Mouse (Mus musculus) small intestine, adult 2 months (tissue): ENCODE measurements around the gene Ahsg. TPM values are rescaled to one million over a fixed set of nuclear protein-coding genes. Genes with fewer than 3 reads are reported as not detected.

Experiments used
- H3K27ac ChIP-seq: fragments of 200-500 bp; 2 replicates; pipeline ENCODE4 v1.5.1; 2012; ENCODE audit warnings: low read depth, low read length, control low read depth, inconsistent platforms; ENCODE audit not compliant: insufficient read depth
- H3K27me3 ChIP-seq: fragments of 200-500 bp; 2 replicates; pipeline ENCODE4 v1.6.1; 2012; ENCODE audit warnings: mild to moderate bottlenecking, moderate library complexity, low read length, inconsistent platforms; ENCODE audit not compliant: control insufficient read depth, insufficient read depth
- H3K36me3 ChIP-seq: fragments of 200-500 bp; 2 replicates; pipeline ENCODE4 v1.6.1; 2012; ENCODE audit warnings: mild to moderate bottlenecking, low read length, control low read depth, inconsistent platforms; ENCODE audit not compliant: control insufficient read depth, insufficient read depth
- H3K4me1 ChIP-seq: fragments of 200-500 bp; 2 replicates; pipeline ENCODE4 v1.6.1; 2012; ENCODE audit warnings: low read length, inconsistent platforms, mixed read lengths; ENCODE audit not compliant: control insufficient read depth, insufficient read depth, insufficient read length
- H3K4me3 ChIP-seq: fragments of 200-500 bp; 2 replicates; pipeline ENCODE4 v1.5.1; 2012; ENCODE audit warnings: low read depth, mild to moderate bottlenecking, control low read depth, inconsistent platforms, low read length, moderate library complexity
- CTCF ChIP-seq: fragments of 200-500 bp; IDR thresholded peaks from 2 replicates; pipeline ENCODE4 v1.5.1; 2012; ENCODE audit warnings: low read depth, mild to moderate bottlenecking, control low read depth, inconsistent platforms, low read length, moderate library complexity, mixed read lengths; ENCODE audit not compliant: insufficient replicate concordance, insufficient read length; ENCODE audit errors: extremely low read depth
- POLR2A ChIP-seq: fragments of 200-500 bp; IDR thresholded peaks from 2 replicates; pipeline ENCODE4 v1.6.1; 2012; ENCODE audit warnings: low read depth, mild to moderate bottlenecking, control low read depth, inconsistent platforms, low read length, moderate library complexity
- WGBS: fragments of 180-500 bp; shearing (Covaris S2); methylation state at CpG from one replicate; pipeline ENCODE4 v1.1.7; 2018; 5-methylcytosine and 5-hydroxymethylcytosine counted together
- polyA plus RNA-seq: library from polyadenylated mRNA; depleted of rRNA; stranded (reverse); fragments of >200 nt; gene quantifications from 2 replicates; pipeline ENCODE4 v1.2.3, GENCODE M21; 2012; rRNA removed

The Ahsg gene
- polyA plus RNA-seq = 0.11 TPM in 1 of 2 replicates, not detected in the other

DNA sequence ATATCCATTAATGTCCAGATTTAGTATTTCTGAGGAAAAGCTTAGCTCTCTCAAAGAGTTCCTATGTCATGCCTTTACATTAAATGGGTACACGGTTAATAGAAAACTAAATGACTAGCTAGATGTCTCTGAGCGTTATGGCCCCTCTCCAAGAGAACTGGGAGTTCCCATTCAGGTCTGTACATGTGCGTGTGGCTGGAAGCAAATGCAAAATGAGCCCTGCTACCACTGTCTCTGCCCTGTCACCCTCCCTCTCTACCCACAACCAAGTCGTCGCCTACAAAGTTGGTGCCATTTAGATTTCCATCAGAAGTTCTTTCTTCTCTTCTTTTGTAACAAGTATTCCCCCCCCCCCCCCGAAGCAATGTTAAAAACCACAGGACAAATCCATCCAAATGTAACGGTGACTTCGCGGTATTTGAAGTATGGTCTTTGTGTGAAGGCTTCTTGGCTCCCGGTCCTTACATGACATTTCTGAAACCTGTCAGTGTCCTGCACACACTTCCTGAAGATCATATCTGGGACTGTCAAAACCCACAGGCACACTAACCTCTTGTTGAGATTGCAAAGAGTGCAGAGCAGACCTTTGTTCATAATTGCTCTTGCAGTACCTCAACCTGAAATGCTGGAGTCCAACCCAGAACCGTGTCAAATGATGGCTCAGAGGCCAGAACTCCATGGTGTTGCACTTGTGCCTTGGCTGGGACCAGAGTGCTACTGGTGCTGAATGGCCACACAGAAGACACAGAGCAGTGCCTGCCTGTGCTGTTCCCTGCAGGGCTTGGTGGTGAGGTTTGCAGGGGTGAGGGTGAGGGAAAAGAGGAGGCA is at the start of gene Ahsg:
TSS of gene Ahsg (plus strand) at position 595 of the 828 bp plus-strand sequence.
- 74% methylated on average over 11 of the region's 11 CpGs for WGBS

DNA sequence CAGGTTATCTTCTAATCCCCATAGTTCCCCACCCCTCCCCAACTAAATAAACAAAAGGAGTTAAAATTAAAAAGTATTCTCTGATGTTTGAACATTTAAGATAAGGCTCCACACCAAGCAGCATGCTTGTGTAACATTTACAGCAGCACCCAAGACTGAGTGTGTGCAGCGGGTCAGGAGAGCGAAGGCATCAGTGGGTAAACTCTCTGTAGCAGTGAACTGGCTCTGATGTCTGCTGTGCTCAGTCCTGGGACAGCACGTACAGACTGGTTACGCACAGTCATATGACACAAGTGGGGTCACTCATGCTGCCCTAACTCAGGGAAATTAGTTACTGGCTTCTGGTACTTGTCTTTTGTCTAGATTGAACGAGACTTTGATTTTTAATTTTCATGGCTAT is 48.2 kb upstream of the Ahsg start:
- WGBS = 84% methylated on average over 5 of the region's 5 CpGs
- H3K36me3 ChIP-seq = peaks cover 24% of the 10 kb centered on the region

More for the DNA sequence above, at the start of gene Ahsg:
- no peaks in the 10 kb centered on the region for H3K4me1 ChIP-seq
- no peak within 1 kb of the TSS for H3K4me3 ChIP-seq
- no peaks in the 10 kb centered on the region for H3K27me3 ChIP-seq
- no peak within 1 kb of the TSS for H3K27ac ChIP-seq
- H3K36me3 ChIP-seq = no peaks in the 10 kb centered on the region
- TF ChIP-seq POLR2A (no peak), CTCF (no peak)

DNA sequence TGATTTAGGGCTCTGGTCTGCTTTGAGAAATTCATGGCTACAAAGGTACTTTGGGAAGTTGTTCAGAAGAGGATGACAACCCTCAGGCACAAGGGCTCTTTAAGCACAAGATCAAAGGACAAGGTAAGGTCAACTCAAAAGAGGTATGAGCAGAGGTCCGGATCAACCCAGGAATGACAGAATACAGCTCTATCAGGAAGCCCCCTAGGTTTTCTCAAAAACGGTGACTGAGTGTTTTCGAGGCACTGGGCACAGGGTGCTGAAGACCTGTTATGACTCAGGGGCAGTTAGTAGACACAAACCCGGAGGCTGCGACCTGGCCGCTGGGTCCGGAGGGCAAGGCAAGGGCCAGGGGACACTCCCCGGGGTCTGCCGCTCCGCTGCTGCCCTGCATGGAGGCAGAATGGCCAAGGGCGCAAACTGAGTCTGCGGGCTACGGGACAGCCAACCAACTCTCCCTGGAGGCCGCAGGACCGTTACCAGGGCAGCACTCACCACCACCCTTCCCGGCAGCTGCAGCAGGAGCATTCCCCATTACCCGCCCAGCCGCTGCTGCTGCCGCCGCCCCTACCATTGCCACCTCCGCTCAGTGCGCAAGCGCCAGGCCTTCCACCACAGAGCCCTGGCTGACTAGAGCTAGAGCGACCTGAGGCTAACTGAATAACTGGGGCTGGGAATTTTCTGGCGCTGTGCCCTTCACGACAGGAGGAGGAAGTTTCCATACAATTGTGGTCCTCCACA is 46.8 kb upstream of the Ahsg start:
- WGBS = 5% methylated on average over 26 of the region's 26 CpGs
- H3K4me3 ChIP-seq = peak overlapping the region; percentile 67
- H3K36me3 ChIP-seq = peaks cover 16% of the 10 kb centered on the region
- H3K27me3 ChIP-seq = no peaks in the 10 kb centered on the region
- TF ChIP-seq POLR2A = 0 out of 2 replicates have a peak, but pooled peaks have one; percentile 21
- no peak for TF ChIP-seq CTCF
- peak overlapping the region; percentile 19 for H3K27ac ChIP-seq
- peaks cover 7% of the 10 kb centered on the region for H3K4me1 ChIP-seq

More for the DNA sequence above, 48.2 kb upstream of the Ahsg start:
- Histone ChIP-seq H3K4me1 (peaks cover 7% of the 10 kb centered on the region), H3K27ac (no peak overlapping the region), H3K4me3 (no peak overlapping the region), H3K27me3 (no peaks in the 10 kb centered on the region)
- no peak for TF ChIP-seq POLR2A
- no peak for TF ChIP-seq CTCF

DNA sequence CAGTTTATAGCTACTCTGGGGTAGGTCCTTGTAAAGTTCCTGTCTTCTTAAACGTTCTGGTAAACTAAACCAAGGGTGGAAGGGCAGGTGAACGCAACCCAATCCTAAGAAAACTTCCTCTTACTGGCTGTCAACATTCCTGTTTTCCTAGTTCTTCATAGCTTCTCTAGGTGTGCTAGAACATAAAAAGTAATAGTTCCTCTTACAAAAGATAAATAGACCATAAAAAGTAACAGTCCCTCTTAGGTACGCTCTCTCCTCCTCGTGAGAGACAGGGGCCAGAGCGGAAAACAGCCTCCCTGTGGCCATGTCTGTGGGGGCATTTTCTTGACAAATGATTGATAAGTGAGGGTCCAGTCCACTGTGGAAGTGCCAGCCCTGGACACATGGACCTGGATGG is 46.2 kb upstream of the Ahsg start:
- H3K27me3 ChIP-seq = no peaks in the 10 kb centered on the region
- no peak overlapping the region for H3K4me3 ChIP-seq
- peaks cover 7% of the 10 kb centered on the region for H3K4me1 ChIP-seq
- H3K27ac ChIP-seq = peak overlapping the region; percentile 17; the same call in 1 of the 2 replicates
- H3K36me3 ChIP-seq = peaks cover 13% of the 10 kb centered on the region
- TF ChIP-seq CTCF = no peak
- no peak for TF ChIP-seq POLR2A
- WGBS = 16% methylated on average over 5 of the region's 5 CpGs

DNA sequence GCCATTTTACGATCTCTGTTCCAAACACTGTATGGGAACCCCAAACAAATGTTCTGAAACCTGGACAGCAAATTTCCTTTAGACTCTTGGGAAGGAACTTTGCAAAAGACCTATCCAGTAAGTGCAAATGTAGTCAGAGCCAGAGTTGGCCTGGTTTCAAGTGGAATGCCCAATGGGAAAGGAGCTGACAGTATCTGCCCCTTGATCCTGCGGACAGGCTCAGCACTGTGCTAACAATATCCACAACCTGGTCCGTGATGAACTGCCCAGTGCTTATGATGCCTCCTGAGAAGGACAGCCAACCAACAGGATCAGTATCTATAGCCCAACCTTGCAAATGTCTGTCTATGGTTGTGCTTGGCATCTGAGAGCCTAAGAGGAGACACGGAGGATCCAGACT is 45.6 kb upstream of the Ahsg start:
- TF ChIP-seq POLR2A (no peak), CTCF (no peak)
- Histone ChIP-seq H3K27me3 (no peaks in the 10 kb centered on the region), H3K4me3 (no peak overlapping the region), H3K27ac (no peak overlapping the region), H3K36me3 (peaks cover 8% of the 10 kb centered on the region), H3K4me1 (peaks cover 7% of the 10 kb centered on the region)
- 61% methylated on average over 4 of the region's 4 CpGs for WGBS

DNA sequence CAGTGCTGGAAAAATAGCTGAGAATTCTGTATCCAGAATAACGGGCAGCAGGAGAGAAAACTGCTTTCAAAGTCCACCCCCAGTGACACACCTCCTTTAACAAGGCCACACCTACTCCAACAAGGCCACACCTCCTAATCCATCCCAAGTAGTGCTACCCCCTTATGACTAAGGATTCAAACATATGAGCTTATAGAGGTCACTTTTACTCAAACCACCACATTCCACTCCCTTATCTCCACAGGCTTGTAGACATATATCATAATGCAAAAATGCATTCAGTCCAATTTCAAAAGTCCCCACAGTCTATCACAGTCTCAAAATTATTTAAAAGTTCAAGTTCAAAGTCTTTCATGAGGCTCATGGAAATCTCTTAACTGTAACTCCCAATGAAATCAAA is 43.4 kb upstream of the Ahsg start:
- Histone ChIP-seq H3K27ac (no peak overlapping the region), H3K4me1 (peaks cover 7% of the 10 kb centered on the region), H3K27me3 (no peaks in the 10 kb centered on the region), H3K4me3 (no peak overlapping the region), H3K36me3 (no peaks in the 10 kb centered on the region)
- WGBS = 72% methylated on average over 1 of the region's 1 CpGs
- TF ChIP-seq CTCF = no peak
- no peak for TF ChIP-seq POLR2A

DNA sequence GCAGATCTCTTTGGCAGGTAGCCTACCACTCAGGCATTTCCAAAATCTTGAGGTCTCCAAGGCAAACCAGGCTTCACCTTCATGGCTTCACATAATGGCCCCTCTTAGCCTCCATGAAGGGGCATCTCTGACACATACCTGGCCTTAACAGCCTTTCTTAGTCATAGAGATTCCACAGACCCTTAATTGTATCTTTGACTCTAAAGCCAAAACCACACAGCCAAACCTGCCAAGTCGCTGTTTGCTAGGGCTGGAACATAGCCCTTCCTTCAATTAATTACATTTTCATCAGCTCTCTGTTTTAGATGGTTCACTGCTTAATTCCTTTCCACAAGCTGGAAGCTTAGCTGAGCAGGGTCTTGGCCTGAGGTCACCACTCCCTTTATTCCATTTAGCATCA is 42.7 kb upstream of the Ahsg start:
- TF ChIP-seq CTCF = no peak
- TF ChIP-seq POLR2A = no peak
- no peak overlapping the region for H3K27ac ChIP-seq
- WGBS = 88% methylated on average over 1 of the region's 1 CpGs
- H3K27me3 ChIP-seq = no peaks in the 10 kb centered on the region
- peaks cover 7% of the 10 kb centered on the region for H3K4me1 ChIP-seq
- H3K36me3 ChIP-seq = no peaks in the 10 kb centered on the region
- no peak overlapping the region for H3K4me3 ChIP-seq
